Mouse (Mus musculus): ENCODE results near the gene Gm36210. TPM values are rescaled to one million over a fixed set of nuclear protein-coding genes. Genes with fewer than 3 reads are reported as not detected.
"Not testable (repeated sequence)": the region's sequence is repeated elsewhere in the genome, so short reads cannot be mapped to it uniquely, and the experiment has no call there.

The Gm36210 gene
- polyA plus RNA-seq, 1 experiment, result not detected

DNA sequence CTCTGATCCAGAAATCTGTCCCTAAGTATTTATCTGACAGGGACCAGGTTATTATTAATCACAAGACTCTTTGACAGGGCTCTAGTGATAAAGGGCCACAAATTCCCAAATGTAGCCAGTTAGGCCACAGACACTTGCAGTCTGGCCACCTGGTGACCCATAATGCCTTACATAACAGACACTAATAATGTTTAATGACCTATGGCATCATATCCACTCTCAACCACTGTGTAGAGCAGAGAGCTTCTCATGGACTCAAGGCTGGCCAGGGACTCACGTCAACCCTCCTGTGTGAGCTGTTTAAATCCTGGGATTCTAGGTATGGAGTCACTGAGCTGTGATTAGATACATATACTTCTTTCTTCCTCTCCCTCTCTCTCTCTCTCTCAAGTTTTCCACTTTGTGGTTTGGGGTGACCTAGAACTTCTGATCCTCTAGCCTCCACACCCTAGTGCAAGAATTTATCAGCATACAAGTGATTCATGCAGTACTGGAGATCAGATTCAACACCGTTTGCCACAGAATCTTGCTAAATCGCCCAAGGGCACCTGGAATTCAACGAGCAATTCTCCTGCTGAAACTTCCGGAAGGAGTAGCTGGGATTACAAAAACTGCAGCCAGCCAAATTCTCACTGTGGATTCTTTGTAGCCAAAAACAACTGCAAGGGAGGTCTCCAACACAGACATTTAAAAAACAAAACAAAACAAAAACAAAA lies 42.0 kb downstream of the Gm36210 start:
- H3K79me2 ChIP-seq (ENCODE audit: control insufficient read depth, insufficient read depth), result no peaks in the 10 kb centered on the region
- no peak overlapping the region for H3K4me3 ChIP-seq (ENCODE audit: insufficient read depth, poor library complexity, severe bottlenecking)
- no peaks in the 10 kb centered on the region for H3K79me3 ChIP-seq (ENCODE audit: low read depth)
- H3ac ChIP-seq (ENCODE audit: control insufficient read depth, insufficient read length, low read depth), result no peak overlapping the region
- no peak for TF ChIP-seq USF1 (IDR thresholded peaks at IDR 0.05; ENCODE audit: low read depth)
- no peak for TF ChIP-seq CEBPB (IDR thresholded peaks at IDR 0.05; ENCODE audit: low read depth)
- TF ChIP-seq FOSL1 (IDR thresholded peaks at IDR 0.05; ENCODE audit: insufficient read depth, low read length, poor library complexity, severe bottlenecking), result no peak
- no peak for TF ChIP-seq MYOD1 (IDR thresholded peaks at IDR 0.05; ENCODE audit: control insufficient read depth, insufficient read length, low read depth)
- TF ChIP-seq CTCF (IDR thresholded peaks at IDR 0.05; ENCODE audit: control insufficient read depth, insufficient read depth, insufficient read length), result no peak
- TF ChIP-seq MYOG (IDR thresholded peaks at IDR 0.05; ENCODE audit: control insufficient read depth, extremely low read depth, insufficient read length), result no peak
- no peak for TF ChIP-seq MAX (IDR thresholded peaks at IDR 0.05)
- no peaks in the 10 kb centered on the region for H3K36me3 ChIP-seq (ENCODE audit: control insufficient read depth, insufficient read depth)
- peaks cover 5% of the 10 kb centered on the region for H3K27me3 ChIP-seq (ENCODE audit: control insufficient read depth, insufficient read depth, insufficient read length)

GRCm38 (mm10) chr7:4863541-4864080 lies 42.7 kb downstream of the Gm36210 start:
- TF ChIP-seq CEBPB (IDR thresholded peaks at IDR 0.05; ENCODE audit: low read depth), result no peak
- no peaks in the 10 kb centered on the region for H3K79me3 ChIP-seq (ENCODE audit: low read depth)
- no peaks in the 10 kb centered on the region for H3K36me3 ChIP-seq (ENCODE audit: control insufficient read depth, insufficient read depth)
- no peak overlapping the region for H3K4me3 ChIP-seq (ENCODE audit: insufficient read depth, poor library complexity, severe bottlenecking)
- H3ac ChIP-seq (ENCODE audit: control insufficient read depth, insufficient read length, low read depth), result no peak overlapping the region
- no peaks in the 10 kb centered on the region for H3K79me2 ChIP-seq (ENCODE audit: control insufficient read depth, insufficient read depth)
- peaks cover 8% of the 10 kb centered on the region for H3K27me3 ChIP-seq (ENCODE audit: control insufficient read depth, insufficient read depth, insufficient read length)

GRCm38 (mm10) chr7:4863041-4863440 lies 43.3 kb downstream of the Gm36210 start:
- Histone ChIP-seq H3K36me3 (ENCODE audit: control insufficient read depth, insufficient read depth) (no peaks in the 10 kb centered on the region), H3K79me3 (ENCODE audit: low read depth) (no peaks in the 10 kb centered on the region), H3K27me3 (ENCODE audit: control insufficient read depth, insufficient read depth, insufficient read length) (peaks cover 13% of the 10 kb centered on the region), H3K4me3 (ENCODE audit: insufficient read depth, poor library complexity, severe bottlenecking) (no peak overlapping the region), H3K79me2 (ENCODE audit: control insufficient read depth, insufficient read depth) (no peaks in the 10 kb centered on the region), H3ac (ENCODE audit: control insufficient read depth, insufficient read length, low read depth) (no peak overlapping the region)
- no peak for TF ChIP-seq MYOG (IDR thresholded peaks at IDR 0.05; ENCODE audit: control insufficient read depth, extremely low read depth, insufficient read length)
- no peak for TF ChIP-seq CTCF (IDR thresholded peaks at IDR 0.05; ENCODE audit: control insufficient read depth, insufficient read depth, insufficient read length)
- TF ChIP-seq USF1 (IDR thresholded peaks at IDR 0.05; ENCODE audit: low read depth), result no peak
- no peak for TF ChIP-seq MAX (IDR thresholded peaks at IDR 0.05)
- no peak for TF ChIP-seq MYOD1 (IDR thresholded peaks at IDR 0.05; ENCODE audit: control insufficient read depth, insufficient read length, low read depth)
- TF ChIP-seq CEBPB (IDR thresholded peaks at IDR 0.05; ENCODE audit: low read depth), result no peak
- no peak for TF ChIP-seq FOSL1 (IDR thresholded peaks at IDR 0.05; ENCODE audit: insufficient read depth, low read length, poor library complexity, severe bottlenecking)

GRCm38 (mm10) chr7:4860926-4861325 lies 45.4 kb downstream of the Gm36210 start:
- not testable (repeated sequence) for H3K79me2 ChIP-seq (ENCODE audit: control insufficient read depth, insufficient read depth); H3ac ChIP-seq (ENCODE audit: control insufficient read depth, insufficient read length, low read depth); H3K79me3 ChIP-seq (ENCODE audit: low read depth); H3K36me3 ChIP-seq (ENCODE audit: control insufficient read depth, insufficient read depth); H3K4me3 ChIP-seq (ENCODE audit: insufficient read depth, poor library complexity, severe bottlenecking)
- H3K27me3 ChIP-seq (ENCODE audit: control insufficient read depth, insufficient read depth, insufficient read length), result peaks cover 30% of the 10 kb centered on the region

GRCm38 (mm10) chr7:4859418-4859978 lies 46.8 kb downstream of the Gm36210 start:
- no peaks in the 10 kb centered on the region for H3K79me3 ChIP-seq (ENCODE audit: low read depth)
- no peaks in the 10 kb centered on the region for H3K79me2 ChIP-seq (ENCODE audit: control insufficient read depth, insufficient read depth)
- no peak overlapping the region for H3K4me3 ChIP-seq (ENCODE audit: insufficient read depth, poor library complexity, severe bottlenecking)
- no peaks in the 10 kb centered on the region for H3K36me3 ChIP-seq (ENCODE audit: control insufficient read depth, insufficient read depth)
- H3K27me3 ChIP-seq (ENCODE audit: control insufficient read depth, insufficient read depth, insufficient read length), result peaks cover 31% of the 10 kb centered on the region
- H3ac ChIP-seq (ENCODE audit: control insufficient read depth, insufficient read length, low read depth), result no peak overlapping the region
- TF ChIP-seq MYOG (IDR thresholded peaks at IDR 0.05; ENCODE audit: control insufficient read depth, extremely low read depth, insufficient read length), result no peak
- no peak for TF ChIP-seq USF1 (IDR thresholded peaks at IDR 0.05; ENCODE audit: low read depth)
- no peak for TF ChIP-seq FOSL1 (IDR thresholded peaks at IDR 0.05; ENCODE audit: insufficient read depth, low read length, poor library complexity, severe bottlenecking)
- TF ChIP-seq MAX (IDR thresholded peaks at IDR 0.05), result no peak
- no peak for TF ChIP-seq CEBPB (IDR thresholded peaks at IDR 0.05; ENCODE audit: low read depth)
- TF ChIP-seq MYOD1 (IDR thresholded peaks at IDR 0.05; ENCODE audit: control insufficient read depth, insufficient read length, low read depth), result no peak
- TF ChIP-seq CTCF (IDR thresholded peaks at IDR 0.05; ENCODE audit: control insufficient read depth, insufficient read depth, insufficient read length), result no peak

DNA sequence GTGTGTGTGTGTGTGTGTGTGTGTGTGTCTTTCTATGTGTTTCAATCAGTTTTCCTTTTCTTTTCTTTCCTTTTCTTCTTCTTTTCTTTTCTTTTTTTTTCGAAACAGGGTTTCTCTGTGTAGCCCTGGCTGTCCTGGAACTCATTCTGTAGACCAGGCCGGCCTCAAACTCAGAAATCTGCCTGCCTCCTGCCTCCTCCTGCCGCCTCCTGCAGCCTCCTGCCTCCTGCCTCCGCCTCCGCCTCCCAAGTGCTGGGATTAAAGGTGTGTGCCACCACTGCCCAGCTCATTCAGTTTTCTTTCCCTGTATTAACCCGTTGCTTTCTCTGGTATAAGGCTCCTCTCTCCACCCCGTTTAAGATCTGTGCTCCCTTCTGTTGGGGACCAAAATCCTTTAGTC lies 49.0 kb downstream of the Gm36210 start:
- Histone ChIP-seq H3K36me3 (ENCODE audit: control insufficient read depth, insufficient read depth) (no peaks in the 10 kb centered on the region), H3ac (ENCODE audit: control insufficient read depth, insufficient read length, low read depth) (no peak overlapping the region), H3K79me3 (ENCODE audit: low read depth) (no peaks in the 10 kb centered on the region), H3K4me3 (ENCODE audit: insufficient read depth, poor library complexity, severe bottlenecking) (no peak overlapping the region), H3K79me2 (ENCODE audit: control insufficient read depth, insufficient read depth) (no peaks in the 10 kb centered on the region), H3K27me3 (ENCODE audit: control insufficient read depth, insufficient read depth, insufficient read length) (peaks cover 31% of the 10 kb centered on the region)
- no peak for TF ChIP-seq MAX (IDR thresholded peaks at IDR 0.05)

Measured in C2C12 (cell line).